Mouse (Mus musculus) heart, embryonic 14.5 days (tissue): ENCODE results near the gene Abcc8. TPM values are rescaled to one million over a fixed set of nuclear protein-coding genes. Genes with fewer than 3 reads are reported as not detected.
"Not testable (repeated sequence)": the region's sequence is repeated elsewhere in the genome, so short reads cannot be mapped to it uniquely, and the experiment has no call there.

ENCODE experiments used
- ATAC-seq: fragments of 200-750 bp; cut with Nextera tagmentation; 2 replicates; pipeline ENCODE4 v1.8.0; 2017; ENCODE audit warnings: low read depth, moderate TSS enrichment; ENCODE audit not compliant: insufficient number of reproducible peaks, insufficient read depth, low FRiP score
- H3K27ac ChIP-seq, 2 experiments: fragments of 200-500 bp in 1 of 2; fragments of 300-500 bp in 1 of 2; sonication (generic) in 1 of 2; replicated peaks in 1 of 2; 2 replicates each; pipeline ENCODE4 v1.5.1; 2012 to 2014; ENCODE audit warnings: low read depth in 2 of 2, low read length in 2 of 2, control low read depth in 1 of 2, mild to moderate bottlenecking in 1 of 2, mixed read lengths in 1 of 2; ENCODE audit not compliant: control insufficient read depth in 1 of 2, insufficient read depth in 1 of 2
- H3K27me3 ChIP-seq: fragments of 300-500 bp; sonication (generic); 2 replicates; pipeline ENCODE4 v1.6.1; 2014; ENCODE audit warnings: mild to moderate bottlenecking, low read length, control low read depth; ENCODE audit not compliant: control insufficient read depth, insufficient read depth
- H3K36me3 ChIP-seq: fragments of 300-500 bp; sonication (generic); 2 replicates; pipeline ENCODE4 v1.6.1; 2014; ENCODE audit warnings: mild to moderate bottlenecking, control low read depth, low read length, mixed read lengths; ENCODE audit not compliant: control insufficient read depth, insufficient read depth
- H3K4me1 ChIP-seq, 2 experiments: fragments of 200-500 bp in 1 of 2; fragments of 300-500 bp in 1 of 2; sonication (generic) in 1 of 2; 2 replicates each; pipeline ENCODE4 v1.6.1; 2012 to 2014; ENCODE audit warnings: low read length in 2 of 2, control low read depth in 1 of 2, mixed read lengths in 1 of 2; ENCODE audit not compliant: control insufficient read depth in 2 of 2, insufficient read depth in 2 of 2
- H3K4me2 ChIP-seq: fragments of 300-500 bp; sonication (generic); 2 replicates; pipeline ENCODE4 v1.6.1; 2014; ENCODE audit warnings: mild to moderate bottlenecking, low read length
- H3K4me3 ChIP-seq, 2 experiments: fragments of 200-500 bp in 1 of 2; fragments of 300-500 bp in 1 of 2; sonication (generic) in 1 of 2; 2 replicates each; pipeline ENCODE4 v1.5.1; 2012 to 2014; ENCODE audit warnings: low read length in 2 of 2, mild to moderate bottlenecking in 2 of 2, control low read depth in 1 of 2, low read depth in 1 of 2, moderate library complexity in 1 of 2; ENCODE audit not compliant: control insufficient read depth in 1 of 2, insufficient read depth in 1 of 2
- H3K9ac ChIP-seq: fragments of 300-500 bp; sonication (generic); 2 replicates; pipeline ENCODE4 v1.6.1; 2014; ENCODE audit warnings: mild to moderate bottlenecking, low read length
- H3K9me3 ChIP-seq: fragments of 300-500 bp; sonication (generic); 2 replicates; pipeline ENCODE4 v1.6.1; 2016; ENCODE audit warnings: low read length, control low read depth; ENCODE audit not compliant: control insufficient read depth
- WGBS: fragments of 180-500 bp; shearing (Covaris S2); extraction: QIAGEN DNeasy Blood & Tissue Kit; methylation state at CpG from one replicate; pipeline ENCODE4 v1.1.7; 2014; 5-methylcytosine and 5-hydroxymethylcytosine counted together
- polyA plus RNA-seq: library from polyadenylated mRNA; unstranded; fragments of >200 nt; fragmentation: Nextera tagmentation; extraction: Ambion mirVana; gene quantifications from 2 replicates; pipeline ENCODE4 v1.2.1, GENCODE M21; 2014

Abcc8 gene
- polyA plus RNA-seq, 1 experiment from 2014 or later, result 18.8 TPM

DNA sequence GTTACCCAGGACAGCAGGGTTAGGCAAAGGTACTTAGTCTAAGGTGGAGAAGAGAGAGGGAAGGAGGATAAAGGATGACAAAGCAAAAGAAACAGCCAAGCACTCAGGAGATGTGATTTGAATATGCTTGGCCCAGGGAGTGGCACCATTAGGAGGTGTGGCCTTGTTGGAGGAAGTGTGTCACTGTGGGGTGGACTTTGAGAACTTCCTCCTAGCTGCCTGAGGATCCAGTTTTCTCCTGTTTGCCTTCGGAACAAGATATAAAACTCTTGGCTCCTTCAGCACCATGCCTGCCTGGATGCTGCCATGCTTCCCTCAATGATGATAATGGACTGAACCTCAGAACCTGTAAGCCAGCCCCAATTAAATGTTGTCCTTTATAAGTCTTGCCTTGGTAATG is 10.9 kb downstream of the Abcc8 start:
- H3K4me1 ChIP-seq, H3K9ac ChIP-seq, ATAC-seq, H3K9me3 ChIP-seq, H3K36me3 ChIP-seq, H3K27ac ChIP-seq, H3K27me3 ChIP-seq, H3K4me3 ChIP-seq, H3K4me2 ChIP-seq: not testable (repeated sequence)
- WGBS, result 61% methylated on average over 1 of the region's 1 CpGs

DNA sequence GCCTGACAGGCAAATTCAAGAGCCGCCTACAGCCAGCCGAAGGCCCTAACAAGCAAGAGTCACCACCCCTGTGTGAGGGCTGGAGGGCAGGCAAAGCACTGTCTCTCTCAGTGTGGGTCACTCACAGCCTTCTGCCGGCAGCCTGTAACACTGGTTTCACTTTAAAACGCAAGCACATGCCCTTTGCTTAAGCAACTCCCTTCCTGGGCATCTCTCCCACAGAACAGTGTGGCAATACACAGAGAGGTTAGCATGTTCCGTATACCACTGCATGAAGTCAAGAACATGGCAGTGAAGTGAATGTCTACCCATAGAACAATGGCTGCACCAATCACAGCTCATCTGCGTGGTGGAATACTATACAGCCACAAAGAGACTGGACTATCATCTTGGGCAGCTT is 11.4 kb downstream of the Abcc8 start:
- Histone ChIP-seq H3K27ac (no peak overlapping the region), H3K27me3 (no peaks in the 10 kb centered on the region), H3K9ac (no peak overlapping the region), H3K4me1 (no peaks in the 10 kb centered on the region), H3K9me3 (no peaks in the 10 kb centered on the region), H3K36me3 (0 out of 2 replicates have a peak, but pooled peaks cover 3% of the 10 kb centered on the region), H3K4me2 (no peak overlapping the region), H3K4me3 (no peak overlapping the region)
- ATAC-seq, result no peak
- 87% methylated on average over 6 of the region's 6 CpGs for WGBS

DNA sequence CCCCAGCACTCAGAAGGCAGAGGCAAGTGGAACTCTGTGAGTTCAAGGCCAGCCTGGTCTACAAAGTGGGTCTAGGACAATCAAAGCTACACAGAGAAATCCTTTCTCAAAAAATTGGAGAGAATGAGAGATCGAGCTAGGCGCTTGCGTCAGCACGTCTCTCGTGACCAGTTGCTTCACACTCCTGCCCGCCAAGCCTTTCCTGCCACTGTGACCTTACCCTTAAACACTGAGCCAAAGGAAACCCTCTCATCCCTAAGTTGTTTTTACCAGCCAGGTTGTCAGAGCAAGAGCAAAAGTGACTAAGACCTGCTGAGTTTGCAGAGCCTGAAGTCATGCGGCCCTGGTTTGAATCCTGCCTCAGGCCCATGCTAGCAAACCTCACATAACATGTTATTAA is 11.9 kb downstream of the Abcc8 start:
- Histone ChIP-seq H3K27me3 (no peaks in the 10 kb centered on the region), H3K4me2 (no peak overlapping the region), H3K9ac (no peak overlapping the region), H3K27ac (no peak overlapping the region), H3K36me3 (0 out of 2 replicates have a peak, but pooled peaks cover 3% of the 10 kb centered on the region), H3K4me1 (peaks cover under 1 to 2% of the 10 kb centered on the region in 2 experiments; a peak in 2 of 4 replicates), H3K9me3 (no peaks in the 10 kb centered on the region), H3K4me3 (no peak overlapping the region)
- WGBS, result 94% methylated on average over 7 of the region's 7 CpGs
- ATAC-seq, result no peak

DNA sequence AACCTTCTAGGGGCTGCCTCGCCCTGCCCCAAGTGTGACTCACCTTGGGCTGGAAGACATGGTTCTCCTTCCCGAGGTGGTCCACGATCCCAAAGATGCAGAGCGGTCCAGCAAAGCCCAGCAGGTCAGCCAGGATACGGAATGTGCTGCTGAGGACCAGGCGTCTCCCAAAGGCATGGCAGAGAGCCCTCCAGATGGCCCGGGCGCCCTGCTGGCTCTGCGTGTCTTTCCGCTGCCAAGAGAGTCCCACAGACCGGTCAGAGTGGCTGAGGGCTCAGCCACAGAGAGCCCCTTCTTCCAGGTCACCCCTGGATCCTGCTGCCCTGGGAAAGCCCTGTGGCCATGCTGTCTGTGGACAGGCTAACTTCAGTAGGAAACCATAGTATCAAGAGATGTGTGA is 14.0 kb downstream of the Abcc8 start:
- no peak overlapping the region for H3K27ac ChIP-seq
- H3K4me3 ChIP-seq, result no peak overlapping the region
- H3K4me1 ChIP-seq, result peaks cover 11 to 17% of the 10 kb centered on the region in 2 experiments
- H3K27me3 ChIP-seq, result no peaks in the 10 kb centered on the region
- 88% methylated on average over 11 of the region's 11 CpGs for WGBS
- no peak overlapping the region for H3K9ac ChIP-seq
- H3K4me2 ChIP-seq, result no peak overlapping the region
- H3K9me3 ChIP-seq, result no peaks in the 10 kb centered on the region
- ATAC-seq, result no peak
- 0 out of 2 replicates have a peak, but pooled peaks cover 3% of the 10 kb centered on the region for H3K36me3 ChIP-seq

DNA sequence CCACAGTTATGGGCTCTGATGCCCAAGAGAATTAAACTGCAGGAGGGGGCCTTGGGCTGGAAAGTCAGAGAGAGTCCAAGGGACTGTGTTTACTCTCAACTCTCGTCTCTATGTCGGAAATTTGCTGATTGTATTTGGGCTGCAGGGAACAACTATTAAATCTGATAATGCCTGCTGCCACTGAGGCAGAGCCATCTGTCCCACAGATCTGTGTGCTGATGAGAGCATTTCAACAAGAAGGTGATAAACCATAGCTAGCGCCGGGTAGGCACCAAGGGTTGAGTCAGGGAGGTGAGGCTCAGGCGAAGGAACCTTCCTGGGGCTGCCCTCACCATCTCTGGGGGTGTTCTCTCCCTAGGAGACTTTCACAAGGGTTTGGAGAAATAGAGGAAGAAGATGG is 17.1 kb downstream of the Abcc8 start:
- H3K27ac ChIP-seq, result peak overlapping the region; percentile 67 to 82
- no peak overlapping the region for H3K9ac ChIP-seq
- WGBS, result 69% methylated on average over 5 of the region's 5 CpGs
- no peaks in the 10 kb centered on the region for H3K9me3 ChIP-seq
- 0 out of 2 replicates have a peak, but pooled peaks cover 3% of the 10 kb centered on the region for H3K36me3 ChIP-seq
- H3K27me3 ChIP-seq, result no peaks in the 10 kb centered on the region
- no peak overlapping the region for H3K4me3 ChIP-seq
- peak overlapping the region; percentile 48; the same call in 1 of the 2 replicates for H3K4me2 ChIP-seq
- ATAC-seq, result no peak
- peaks cover 11 to 20% of the 10 kb centered on the region in 2 experiments for H3K4me1 ChIP-seq

DNA sequence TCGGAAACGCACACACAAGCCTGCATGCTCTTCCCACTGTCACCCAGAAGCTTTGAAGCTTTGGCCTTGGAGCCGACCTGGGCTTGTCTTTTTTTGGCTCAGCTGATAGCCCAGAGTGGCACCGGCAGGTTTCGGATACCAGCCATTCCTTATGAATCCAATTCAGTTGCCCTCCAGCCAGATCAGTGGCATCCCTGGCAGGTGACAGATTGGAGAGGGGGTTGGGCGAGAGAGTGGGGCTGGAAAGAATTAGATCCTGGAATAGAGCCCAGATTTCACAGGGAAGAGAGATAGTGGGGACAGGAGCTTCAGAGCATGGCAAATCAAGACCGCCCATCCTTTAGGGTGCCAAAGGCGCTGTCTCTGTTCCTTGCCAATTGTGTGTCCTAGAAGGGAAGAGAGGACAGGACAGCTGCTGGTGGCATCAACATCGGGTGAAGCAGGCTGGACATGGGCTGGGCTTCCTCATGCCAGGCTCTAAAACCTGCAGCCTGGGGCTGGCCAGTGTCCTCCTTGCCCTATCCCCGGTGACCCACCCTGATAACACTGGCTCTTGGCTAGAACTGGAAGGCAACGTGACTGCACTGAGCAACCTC is 17.6 kb downstream of the Abcc8 start:
- Histone ChIP-seq H3K9me3 (no peaks in the 10 kb centered on the region), H3K36me3 (0 out of 2 replicates have a peak, but pooled peaks cover 3% of the 10 kb centered on the region), H3K4me2 (peak overlapping the region; percentile 48), H3K27me3 (no peaks in the 10 kb centered on the region), H3K27ac (peak overlapping the region; percentile 67 to 82), H3K4me1 (peaks cover 11 to 20% of the 10 kb centered on the region in 2 experiments), H3K4me3 (no peak overlapping the region), H3K9ac (peak overlapping the region; percentile 4; the same call in 1 of the 2 replicates)
- WGBS, result 31% methylated on average over 11 of the region's 11 CpGs
- peak; percentile 54 for ATAC-seq

DNA sequence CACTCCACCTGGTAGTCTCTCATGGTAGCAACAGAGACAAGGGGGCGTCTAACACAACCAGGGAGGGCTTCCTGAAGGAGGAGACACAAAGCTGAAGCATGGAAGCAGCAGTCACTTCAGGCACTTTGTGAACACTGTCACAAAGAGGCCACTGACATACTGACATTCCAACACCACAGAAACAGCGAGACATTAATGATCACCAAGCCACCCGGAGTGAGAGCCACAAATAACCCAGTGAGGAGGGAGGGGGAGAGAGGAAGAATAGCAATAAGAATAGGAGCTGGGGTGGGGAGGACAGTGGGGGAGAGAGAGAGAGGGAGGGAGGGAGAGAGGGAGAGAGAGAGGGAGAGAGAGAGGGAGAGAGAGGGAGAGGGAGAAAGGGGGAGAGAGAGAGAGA is 18.2 kb downstream of the Abcc8 start:
- no peak overlapping the region for H3K9ac ChIP-seq
- peaks cover 11 to 20% of the 10 kb centered on the region in 2 experiments for H3K4me1 ChIP-seq
- peak; percentile 41 for ATAC-seq
- H3K9me3 ChIP-seq, result no peaks in the 10 kb centered on the region
- WGBS, result 11% methylated on average over 3 of the region's 3 CpGs
- H3K4me3 ChIP-seq, result no peak overlapping the region
- no peaks in the 10 kb centered on the region for H3K27me3 ChIP-seq
- H3K4me2 ChIP-seq, result peak overlapping the region; percentile 48
- H3K27ac ChIP-seq, result peak overlapping the region; percentile 67 to 82
- H3K36me3 ChIP-seq, result 0 out of 2 replicates have a peak, but pooled peaks cover 3% of the 10 kb centered on the region

DNA sequence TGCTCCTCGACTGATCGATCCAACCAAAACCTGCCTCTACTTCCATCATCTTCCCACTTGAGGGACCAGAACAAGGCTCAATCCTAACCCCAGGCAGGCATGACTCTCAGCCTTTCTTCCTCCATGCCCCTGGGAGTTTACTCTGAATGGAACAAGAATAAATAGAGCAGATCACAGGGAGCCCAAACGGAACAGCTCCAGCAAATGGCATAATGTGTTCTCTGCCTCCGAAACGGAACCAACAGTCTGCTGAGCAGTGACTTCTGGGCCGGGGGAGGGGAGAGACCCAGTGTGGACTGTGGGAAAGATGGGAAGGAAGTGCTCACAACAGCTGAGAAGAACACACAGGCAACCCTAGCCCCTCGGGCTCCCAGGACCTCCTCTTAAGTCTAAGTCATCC is 22.1 kb downstream of the Abcc8 start:
- no peak overlapping the region for H3K27ac ChIP-seq
- no peak for ATAC-seq
- no peak overlapping the region for H3K4me2 ChIP-seq
- no peaks in the 10 kb centered on the region for H3K27me3 ChIP-seq
- no peak overlapping the region for H3K9ac ChIP-seq
- peaks cover 9 to 17% of the 10 kb centered on the region in 2 experiments for H3K4me1 ChIP-seq
- H3K4me3 ChIP-seq, result no peak overlapping the region
- H3K9me3 ChIP-seq, result no peaks in the 10 kb centered on the region
- WGBS, result 65% methylated on average over 7 of the region's 7 CpGs
- no peaks in the 10 kb centered on the region for H3K36me3 ChIP-seq
